Mouse (Mus musculus) adrenal gland, postnatal 25 days (tissue): ENCODE results near the gene Sorcs3. TPM values are rescaled to one million over a fixed set of nuclear protein-coding genes. Genes with fewer than 3 reads are reported as not detected.

Experiments used
- DNase-seq: peaks from one replicate; pipeline ENCODE4 v3.0.0; 2021; ENCODE audit warnings: mixed read lengths
- total RNA-seq: library from RNA; stranded (reverse); gene quantifications from 2 replicates; pipeline ENCODE4 v1.2.3, GENCODE M21; 2021

The Sorcs3 gene
- total RNA-seq, 1 experiment from 2014 or later = 0.06 TPM

GRCm38 (mm10) chr19:48839418-48839817 lies 633.6 kb downstream of the Sorcs3 start:
- no peak for DNase-seq

GRCm38 (mm10) chr19:48847700-48848099 lies 641.9 kb downstream of the Sorcs3 start:
- no peak for DNase-seq

GRCm38 (mm10) chr19:48850466-48850865 lies 644.6 kb downstream of the Sorcs3 start:
- no peak for DNase-seq
